Mouse (Mus musculus) ES-Bruce4 (cell line): ENCODE measurements around the gene Arg1.

Experiments used
- CTCF ChIP-seq: IDR thresholded peaks from one replicate; pipeline ENCODE4 v1.8.1; 2011; ENCODE audit warnings: low read depth, low read length
- EP300 ChIP-seq: IDR thresholded peaks from 2 replicates; pipeline ENCODE4 v1.6.1; 2011; ENCODE audit warnings: low read depth, low read length; ENCODE audit not compliant: insufficient read depth
- POLR2A ChIP-seq: IDR thresholded peaks from one replicate; pipeline ENCODE4 v1.8.1; 2011; ENCODE audit warnings: low read length; ENCODE audit not compliant: insufficient read depth

- no peak for TF ChIP-seq EP300
- TF ChIP-seq POLR2A: no peak
- TF ChIP-seq CTCF: peak; percentile 68
These were observed 41.3 kb downstream of the Arg1 start for GRCm38 (mm10) chr10:24886008-24886407.
